Mouse (Mus musculus) neural tube, embryonic 11.5 days (tissue): Measurements from ENCODE around the gene Tmem140. TPM values are rescaled to one million over a fixed set of nuclear protein-coding genes. Genes with fewer than 3 reads are reported as not detected.

ENCODE experiments used
- ATAC-seq: fragments of 200-750 bp; cut with Nextera tagmentation; 2 replicates; pipeline ENCODE4 v1.8.0; 2017; ENCODE audit warnings: moderate number of reproducible peaks, mild to moderate bottlenecking, moderate TSS enrichment, moderate library complexity; ENCODE audit not compliant: insufficient read depth, low FRiP score, low TSS enrichment
- DNase-seq: peaks from one replicate; pipeline ENCODE4 v3.0.0-alpha.2; 2015; ENCODE audit warnings: low spot score
- H3K27ac ChIP-seq: fragments of 300-500 bp; sonication (generic); 2 replicates; pipeline ENCODE4 v1.5.1; 2014; ENCODE audit warnings: low read depth, mild to moderate bottlenecking, low read length
- H3K27me3 ChIP-seq: fragments of 300-500 bp; sonication (generic); 2 replicates; pipeline ENCODE4 v1.6.1; 2014; ENCODE audit warnings: mild to moderate bottlenecking, low read length, mixed read lengths; ENCODE audit not compliant: control insufficient read depth, insufficient read depth
- H3K36me3 ChIP-seq: fragments of 300-500 bp; sonication (generic); 2 replicates; pipeline ENCODE4 v1.6.1; 2014; ENCODE audit warnings: mild to moderate bottlenecking, low read length, moderate library complexity, mixed read lengths; ENCODE audit not compliant: control insufficient read depth, insufficient read depth
- H3K4me1 ChIP-seq: fragments of 300-500 bp; sonication (generic); 2 replicates; pipeline ENCODE4 v1.6.1; 2014; ENCODE audit warnings: low read length, mixed read lengths; ENCODE audit not compliant: control insufficient read depth, insufficient read depth
- H3K4me2 ChIP-seq: fragments of 300-500 bp; sonication (generic); 2 replicates; pipeline ENCODE4 v1.6.1; 2014; ENCODE audit warnings: low read depth, mild to moderate bottlenecking, moderate library complexity
- H3K4me3 ChIP-seq: fragments of 300-500 bp; sonication (generic); 2 replicates; pipeline ENCODE4 v1.5.1; 2014; ENCODE audit warnings: low read depth, low read length
- H3K9ac ChIP-seq: fragments of 300-500 bp; sonication (generic); 2 replicates; pipeline ENCODE4 v1.6.1; 2014; ENCODE audit warnings: mild to moderate bottlenecking, low read length
- H3K9me3 ChIP-seq: fragments of 300-500 bp; sonication (generic); 2 replicates; pipeline ENCODE4 v1.6.1; 2016; ENCODE audit warnings: low read length; ENCODE audit not compliant: control insufficient read depth
- WGBS: fragments of 180-500 bp; shearing (Covaris S2); extraction: QIAGEN DNeasy Blood & Tissue Kit; methylation state at CpG from one replicate; pipeline ENCODE4 v1.1.7; 2014; 5-methylcytosine and 5-hydroxymethylcytosine counted together
- polyA plus RNA-seq: library from polyadenylated mRNA; unstranded; fragments of >200 nt; fragmentation: Nextera tagmentation; extraction: Ambion mirVana; gene quantifications from 2 replicates; pipeline ENCODE4 v1.2.1, GENCODE M21; 2014

Gene Tmem140
- polyA plus RNA-seq, 1 experiment from 2014 or later: 1.3 TPM

GRCm38 (mm10) chr6:34879911-34880475 is 17.0 kb downstream of the Tmem140 start:
- 62% methylated on average over 6 of the region's 6 CpGs for WGBS
- Histone ChIP-seq H3K4me1 (no peaks in the 10 kb centered on the region), H3K4me3 (no peak overlapping the region), H3K4me2 (no peak overlapping the region), H3K9ac (no peak overlapping the region), H3K36me3 (no peaks in the 10 kb centered on the region; the same call in 1 of the 2 replicates), H3K9me3 (no peaks in the 10 kb centered on the region), H3K27me3 (no peaks in the 10 kb centered on the region), H3K27ac (no peak overlapping the region)
- no peak for ATAC-seq
- peak; percentile 24 for DNase-seq

GRCm38 (mm10) chr6:34884724-34885123 is 21.8 kb downstream of the Tmem140 start:
- peaks cover 3% of the 10 kb centered on the region; the same call in 1 of the 2 replicates for H3K36me3 ChIP-seq
- no peaks in the 10 kb centered on the region for H3K9me3 ChIP-seq
- no peak overlapping the region for H3K27ac ChIP-seq
- H3K27me3 ChIP-seq: no peaks in the 10 kb centered on the region
- no peak overlapping the region for H3K4me2 ChIP-seq
- H3K4me1 ChIP-seq: peaks cover 14% of the 10 kb centered on the region
- WGBS: 86% methylated on average over 7 of the region's 7 CpGs
- H3K4me3 ChIP-seq: no peak overlapping the region
- ATAC-seq (no peak), DNase-seq (no peak)
- H3K9ac ChIP-seq: no peak overlapping the region

DNA sequence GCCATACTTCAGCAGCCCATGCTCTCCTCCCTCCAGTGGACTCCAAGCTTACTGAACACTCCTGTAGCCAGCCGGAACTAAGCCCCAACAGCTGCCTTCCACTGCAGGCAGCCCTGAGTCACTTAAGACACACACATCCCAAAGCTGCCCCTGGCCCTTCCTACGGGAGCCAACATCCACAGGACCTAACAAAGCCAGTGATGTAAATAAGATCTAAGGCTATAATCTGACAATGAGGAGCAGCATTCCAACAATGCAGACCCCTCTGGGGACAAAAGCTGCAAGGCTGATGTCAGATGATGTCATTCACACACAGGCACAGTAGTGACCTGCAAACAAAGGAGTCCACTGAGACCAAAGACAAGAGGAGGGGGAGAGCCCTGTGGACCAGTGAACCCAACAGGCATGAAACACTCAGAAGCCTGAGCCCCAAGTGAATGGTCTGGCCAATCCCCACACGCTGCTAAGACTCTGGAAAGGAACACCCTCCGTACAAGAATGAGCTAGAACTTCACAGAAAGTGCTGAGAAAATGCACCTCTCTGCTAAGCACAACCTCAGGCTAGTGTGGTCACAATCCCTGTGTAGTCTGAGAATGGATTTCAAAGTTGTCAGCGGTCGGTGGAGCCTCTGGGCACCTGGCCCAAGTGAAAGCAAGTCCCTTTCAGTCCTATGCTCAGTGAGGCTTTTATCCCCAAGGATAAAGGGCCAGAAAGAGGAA is 24.3 kb downstream of the Tmem140 start:
- peak; percentile 84 for ATAC-seq
- no peak overlapping the region for H3K4me2 ChIP-seq
- H3K4me1 ChIP-seq: peaks cover 14% of the 10 kb centered on the region
- 49% methylated on average over 6 of the region's 6 CpGs for WGBS
- H3K27ac ChIP-seq: peak overlapping the region; percentile 68
- H3K36me3 ChIP-seq: peaks cover 7% of the 10 kb centered on the region; the same call in 1 of the 2 replicates
- H3K27me3 ChIP-seq: no peaks in the 10 kb centered on the region
- H3K9ac ChIP-seq: peak overlapping the region; percentile 5
- no peaks in the 10 kb centered on the region for H3K9me3 ChIP-seq
- H3K4me3 ChIP-seq: no peak overlapping the region
- peak; percentile 60 for DNase-seq

- Histone ChIP-seq H3K9ac (no peak overlapping the region), H3K4me3 (no peak overlapping the region), H3K27me3 (no peaks in the 10 kb centered on the region), H3K4me1 (peaks cover 14% of the 10 kb centered on the region), H3K4me2 (no peak overlapping the region), H3K9me3 (no peaks in the 10 kb centered on the region), H3K36me3 (peaks cover 10% of the 10 kb centered on the region; the same call in 1 of the 2 replicates), H3K27ac (no peak overlapping the region)
- WGBS: 57% methylated on average over 4 of the region's 4 CpGs
- ATAC-seq (no peak), DNase-seq (no peak)
Observed at GRCm38 (mm10) chr6:34889185-34889584, 26.2 kb downstream of the Tmem140 start.

GRCm38 (mm10) chr6:34895569-34895968 is 32.6 kb downstream of the Tmem140 start:
- ATAC-seq: no peak

GRCm38 (mm10) chr6:34896168-34896780 is 33.3 kb downstream of the Tmem140 start:
- no peaks in the 10 kb centered on the region for H3K9me3 ChIP-seq
- no peak for DNase-seq
- no peak overlapping the region for H3K27ac ChIP-seq
- H3K4me2 ChIP-seq: no peak overlapping the region
- no peak for ATAC-seq
- H3K27me3 ChIP-seq: no peaks in the 10 kb centered on the region
- 60% methylated on average over 16 of the region's 16 CpGs for WGBS
- no peak overlapping the region for H3K9ac ChIP-seq
- H3K4me3 ChIP-seq: no peak overlapping the region
- H3K36me3 ChIP-seq: peaks cover 6% of the 10 kb centered on the region; the same call in 1 of the 2 replicates
- H3K4me1 ChIP-seq: no peaks in the 10 kb centered on the region

More at GRCm38 (mm10) chr6:34895569-34895968, 32.6 kb downstream of the Tmem140 start:
- H3K4me2 ChIP-seq: no peak overlapping the region
- no peak overlapping the region for H3K27ac ChIP-seq
- peaks cover 6% of the 10 kb centered on the region; the same call in 1 of the 2 replicates for H3K36me3 ChIP-seq
- H3K9me3 ChIP-seq: no peaks in the 10 kb centered on the region
- H3K4me3 ChIP-seq: no peak overlapping the region
- 80% methylated on average over 7 of the region's 7 CpGs for WGBS
- DNase-seq: no peak
- H3K27me3 ChIP-seq: no peaks in the 10 kb centered on the region
- H3K4me1 ChIP-seq: no peaks in the 10 kb centered on the region
- no peak overlapping the region for H3K9ac ChIP-seq

GRCm38 (mm10) chr6:34899127-34899526 is 36.2 kb downstream of the Tmem140 start:
- no peaks in the 10 kb centered on the region for H3K4me1 ChIP-seq
- no peak overlapping the region for H3K27ac ChIP-seq
- H3K4me3 ChIP-seq: no peak overlapping the region
- no peak for DNase-seq
- ATAC-seq: no peak
- no peak overlapping the region for H3K9ac ChIP-seq
- H3K4me2 ChIP-seq: no peak overlapping the region
- no peaks in the 10 kb centered on the region for H3K9me3 ChIP-seq
- no peaks in the 10 kb centered on the region for H3K36me3 ChIP-seq
- 87% methylated on average over 2 of the region's 2 CpGs for WGBS
- no peaks in the 10 kb centered on the region for H3K27me3 ChIP-seq

- Histone ChIP-seq H3K4me1 (no peaks in the 10 kb centered on the region), H3K36me3 (0 out of 2 replicates have a peak, but pooled peaks cover 6% of the 10 kb centered on the region), H3K4me2 (no peak overlapping the region), H3K9ac (no peak overlapping the region), H3K4me3 (no peak overlapping the region), H3K27ac (no peak overlapping the region), H3K9me3 (no peaks in the 10 kb centered on the region), H3K27me3 (no peaks in the 10 kb centered on the region)
- ATAC-seq (no peak), DNase-seq (no peak)
- 52% methylated on average over 2 of the region's 2 CpGs for WGBS
Observed at GRCm38 (mm10) chr6:34900990-34901389, 38.0 kb downstream of the Tmem140 start.
